Mouse (Mus musculus) neutrophil, adult 5-6 weeks (primary cell): ENCODE data around the gene Numb. TPM values are rescaled to one million over a fixed set of nuclear protein-coding genes. Genes with fewer than 3 reads are reported as not detected.

ENCODE experiments used
- ATAC-seq: fragments of 151-379, 151-347 bp; 2 replicates; pipeline ENCODE4 v1.8.0; 2017; ENCODE audit warnings: mild to moderate bottlenecking, moderate TSS enrichment; ENCODE audit not compliant: insufficient number of reproducible peaks, poor library complexity, low FRiP score, severe bottlenecking; ENCODE audit errors: extremely low read depth
- total RNA-seq: library from RNA; stranded (forward); fragments of 200-1000 nt; gene quantifications from 2 replicates; pipeline ENCODE4 v1.2.3, GENCODE M21; 2017

The Numb gene
- total RNA-seq, 1 experiment from 2014 or later, result 86.4 TPM

GRCm38 (mm10) chr12:83795586-83795985, 126.1 kb downstream of the Numb start:
- ATAC-seq, result no peak

DNA sequence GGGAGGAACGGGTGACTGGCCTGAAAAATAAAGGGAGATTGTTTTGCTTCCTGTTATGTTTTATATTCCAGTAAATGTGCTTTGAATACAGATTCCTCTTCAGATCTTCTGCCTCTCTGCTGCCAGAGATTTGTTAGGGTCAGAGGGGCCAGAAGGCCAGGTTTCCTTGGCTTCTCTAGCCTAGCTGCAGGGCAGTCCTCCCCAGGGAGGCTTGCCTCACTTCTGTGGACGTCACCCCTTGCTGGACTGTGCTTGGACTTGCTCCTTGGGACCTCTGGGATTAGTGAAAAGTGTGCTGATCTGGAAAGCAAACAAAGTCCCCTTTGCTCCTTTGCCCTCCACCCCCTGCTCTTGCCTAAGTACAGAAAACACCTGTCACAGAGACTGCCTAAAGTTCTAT, 126.7 kb downstream of the Numb start:
- no peak for ATAC-seq

DNA sequence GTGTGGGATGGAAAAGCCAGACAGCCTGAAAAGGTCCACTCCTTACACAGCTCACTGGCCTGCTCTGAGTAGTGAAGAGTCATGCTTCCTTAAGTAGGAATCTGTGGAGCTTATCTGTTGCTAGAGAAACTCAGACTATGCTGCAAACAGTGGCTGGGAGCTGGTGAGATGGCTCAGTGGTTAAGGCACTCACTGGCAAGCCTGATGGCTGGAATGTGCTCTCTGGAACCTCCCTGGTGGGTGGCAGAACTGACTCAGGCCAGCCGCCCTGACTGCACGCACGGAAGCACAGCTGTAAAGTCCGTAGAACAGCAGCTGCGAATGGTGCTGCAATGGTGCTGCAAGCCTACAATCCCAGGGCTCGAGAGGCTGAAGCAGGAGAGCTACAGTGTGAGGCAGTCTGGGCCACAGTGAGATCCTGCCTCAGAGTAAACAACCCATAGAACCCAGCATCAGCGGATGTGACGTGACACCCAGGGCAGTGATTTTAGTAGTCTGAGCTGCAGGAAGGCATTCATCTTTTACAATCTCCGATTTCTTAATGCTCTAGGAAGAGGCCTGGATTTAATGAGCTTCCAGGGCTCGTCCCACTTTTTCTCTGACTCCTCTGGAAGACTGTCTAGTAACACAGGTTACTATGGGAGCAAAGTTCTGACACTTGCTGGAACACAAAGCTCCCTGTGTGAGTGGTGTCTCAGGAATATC, 128.9 kb downstream of the Numb start:
- ATAC-seq, result no peak

- no peak for ATAC-seq
These were observed 130.0 kb downstream of the Numb start for GRCm38 (mm10) chr12:83791737-83792136.

- no peak for ATAC-seq
These were observed 131.0 kb downstream of the Numb start for GRCm38 (mm10) chr12:83790749-83791148.

DNA sequence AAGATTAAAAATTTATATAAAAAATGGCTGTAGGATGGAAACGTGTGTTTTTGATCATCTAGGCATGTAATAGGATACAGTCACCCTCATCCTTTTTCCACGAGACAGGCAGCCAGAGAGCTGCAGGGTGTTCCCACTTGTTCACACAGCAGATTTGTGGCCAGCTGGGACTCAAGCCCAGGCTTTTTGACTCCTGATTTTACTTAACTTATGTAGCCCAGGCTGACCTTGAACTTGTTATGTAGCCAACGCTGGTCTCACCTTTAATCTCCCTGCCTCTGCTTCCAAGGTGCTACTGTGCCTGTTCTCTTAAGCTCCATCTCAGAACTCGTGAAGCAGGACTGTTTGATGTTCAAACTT, 132.0 kb downstream of the Numb start:
- no peak for ATAC-seq

- ATAC-seq, result no peak
These were observed 132.5 kb downstream of the Numb start for GRCm38 (mm10) chr12:83789051-83789780.

- no peak for ATAC-seq
These were observed 136.4 kb downstream of the Numb start for GRCm38 (mm10) chr12:83785305-83785704.

- ATAC-seq, result no peak
These were observed 139.1 kb downstream of the Numb start for GRCm38 (mm10) chr12:83782669-83783068.

DNA sequence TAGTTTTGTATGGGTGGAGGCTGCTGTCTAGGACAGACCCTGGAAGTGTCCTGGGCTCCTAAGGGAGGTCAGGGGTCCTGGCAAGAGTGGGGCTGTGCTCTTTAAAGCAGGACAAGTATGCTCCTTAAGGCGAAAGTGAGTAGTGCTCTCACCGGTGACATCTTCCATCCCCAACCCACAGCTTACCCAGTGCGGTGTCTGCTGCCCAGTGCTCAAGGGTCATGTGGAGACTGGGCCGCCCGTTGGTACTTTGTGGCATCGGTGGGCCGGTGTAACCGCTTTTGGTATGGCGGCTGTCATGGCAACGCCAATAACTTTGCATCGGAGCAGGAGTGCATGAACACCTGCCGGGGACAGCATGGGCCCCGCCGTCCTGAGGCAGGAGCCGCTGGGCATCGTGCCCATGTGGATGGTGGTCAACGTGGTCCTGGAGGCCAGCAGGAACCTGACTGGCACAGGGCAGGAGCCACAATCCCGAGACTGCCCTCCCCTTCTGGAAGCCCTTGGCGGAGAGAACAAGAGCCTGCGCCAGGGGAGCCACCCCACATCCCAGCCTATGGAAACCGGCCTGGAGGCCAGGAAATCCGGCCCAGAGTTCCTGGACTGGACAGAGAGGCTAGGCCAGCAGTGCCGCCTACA, 140.0 kb downstream of the Numb start:
- no peak for ATAC-seq

DNA sequence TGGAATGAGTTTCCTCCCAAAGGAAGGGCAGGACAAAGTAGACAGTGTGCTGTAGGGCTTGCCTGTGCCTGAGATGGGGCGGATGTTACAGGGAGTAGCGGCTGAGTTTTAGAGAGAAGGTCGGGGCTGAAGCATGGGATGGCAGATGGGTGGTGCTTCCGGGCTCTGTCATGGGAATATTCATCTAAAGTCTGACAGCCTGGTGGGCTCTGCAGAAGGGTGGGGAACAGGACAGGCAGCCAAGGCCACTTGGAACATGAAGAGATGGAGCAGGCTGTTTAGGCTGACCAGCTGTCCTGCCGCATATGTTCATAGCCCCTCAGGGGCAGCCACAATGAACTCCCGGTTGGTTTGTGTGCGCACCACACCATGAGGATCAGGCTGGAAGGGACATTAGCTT, 140.5 kb downstream of the Numb start:
- no peak for ATAC-seq

DNA sequence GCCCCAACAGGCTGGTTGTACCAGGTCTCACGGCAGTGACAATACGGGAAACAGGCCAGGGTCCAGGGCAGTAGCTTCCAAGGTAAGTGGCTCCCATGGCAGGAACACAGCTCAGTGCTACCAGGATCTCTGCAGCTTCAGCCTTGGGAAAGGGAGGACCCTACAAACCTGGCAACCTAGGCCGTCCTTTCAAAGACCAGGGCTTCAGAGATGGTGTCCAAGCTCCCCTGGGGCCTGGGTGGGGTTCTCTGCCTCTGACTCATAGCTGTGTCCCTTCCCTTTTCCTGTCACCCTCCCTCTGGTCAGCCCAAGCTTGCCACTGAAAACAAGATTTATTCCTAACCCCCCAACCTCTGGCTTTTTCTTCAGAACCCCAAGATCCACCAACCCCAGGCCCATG, 141.6 kb downstream of the Numb start:
- no peak for ATAC-seq

- no peak for ATAC-seq
These were observed 145.0 kb downstream of the Numb start for GRCm38 (mm10) chr12:83776766-83777165.

- ATAC-seq, result no peak
These were observed 146.1 kb downstream of the Numb start for GRCm38 (mm10) chr12:83775621-83776020.

- ATAC-seq, result no peak
These were observed 151.1 kb downstream of the Numb start for GRCm38 (mm10) chr12:83770418-83771256.

DNA sequence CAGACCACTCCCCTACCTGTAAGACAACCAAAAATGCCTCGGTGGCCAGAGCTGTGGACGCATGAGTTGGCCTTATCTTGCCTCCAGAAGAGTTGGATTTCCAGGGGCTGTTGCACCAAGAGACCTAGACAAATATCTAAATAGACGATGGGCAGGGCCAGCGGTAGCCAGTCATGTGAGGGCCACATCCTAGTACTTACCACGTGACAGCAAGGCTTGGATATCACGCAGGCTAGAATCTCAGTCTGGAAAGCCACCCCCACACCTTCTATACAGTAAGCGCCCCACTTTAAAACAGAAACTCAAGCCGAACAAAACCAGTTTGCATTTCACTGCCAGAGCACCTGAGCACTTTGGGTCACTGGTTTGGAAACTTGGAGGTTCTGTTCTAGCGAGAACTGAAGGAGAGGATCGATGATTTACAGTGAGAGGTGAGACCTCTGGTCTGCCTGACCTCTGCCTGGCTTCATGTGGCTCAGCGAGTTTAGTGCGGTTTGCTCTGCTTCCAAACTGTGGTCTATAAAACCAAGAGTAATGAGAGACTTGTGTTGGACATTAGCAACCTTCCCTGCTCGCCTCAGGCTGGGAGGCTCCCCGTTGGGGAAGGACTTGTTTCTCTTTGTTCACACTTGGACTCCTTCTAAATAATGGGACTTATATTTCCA, 153.4 kb downstream of the Numb start:
- ATAC-seq, result no peak

- no peak for ATAC-seq
These were observed 153.9 kb downstream of the Numb start for GRCm38 (mm10) chr12:83767833-83768232.

DNA sequence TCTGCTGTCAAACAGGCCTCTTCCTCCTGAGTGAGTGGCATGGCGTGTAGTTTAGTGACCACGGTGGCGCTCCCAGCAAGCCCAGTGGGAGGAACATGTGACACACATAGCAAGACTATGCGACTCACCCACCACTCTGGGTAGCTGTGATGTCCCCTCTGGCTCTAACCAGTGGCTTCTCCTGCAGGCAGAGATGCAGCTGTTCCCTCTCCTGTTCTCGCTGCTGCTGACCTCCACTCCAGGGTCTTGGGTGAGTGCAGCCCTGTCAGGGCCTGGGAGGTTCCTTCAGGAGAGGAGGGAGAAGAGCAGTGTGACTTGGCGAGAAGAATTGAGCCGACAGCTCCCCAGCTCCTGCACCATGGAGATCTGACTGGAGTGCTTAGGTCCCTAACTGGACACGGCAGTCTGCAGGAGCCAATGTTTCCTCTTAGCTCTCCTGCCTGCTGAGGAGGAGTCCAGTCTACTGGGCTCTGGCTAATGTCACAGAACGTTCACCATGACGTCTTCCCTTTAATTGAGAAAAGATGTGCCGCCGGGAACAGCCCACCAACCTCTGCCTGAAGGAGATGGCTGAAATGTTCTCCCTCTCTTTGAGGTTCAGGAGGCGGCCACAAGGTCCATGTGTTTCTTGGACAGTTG, 155.7 kb downstream of the Numb start:
- ATAC-seq, result no peak
